Mouse (Mus musculus) liver, embryonic 14.5 days (tissue): ENCODE data around the gene Hist1h2bc. TPM values are rescaled to one million over a fixed set of nuclear protein-coding genes. Genes with fewer than 3 reads are reported as not detected.
A peak's percentile ranks its signal among the peaks of the same experiment; 100 is the strongest.

Experiments used
- ATAC-seq: fragments of 200-750 bp; cut with Nextera tagmentation; 2 replicates; pipeline ENCODE4 v1.8.0; 2017; ENCODE audit warnings: moderate number of reproducible peaks, mild to moderate bottlenecking, moderate library complexity; ENCODE audit not compliant: insufficient read depth
- DNase-seq, 3 experiments: peaks; one replicate each; pipeline ENCODE4 v3.0.0-alpha.2; 2012 to 2013; ENCODE audit warnings: low read depth in 3 of 3, low spot score in 3 of 3
- H3K27ac ChIP-seq: fragments of 300-500 bp; sonication (generic); 2 replicates; pipeline ENCODE4 v1.5.1; 2014; ENCODE audit warnings: moderate library complexity, mild to moderate bottlenecking, control low read depth, inconsistent platforms
- H3K27me3 ChIP-seq: fragments of 300-500 bp; sonication (generic); 2 replicates; pipeline ENCODE4 v1.6.1; 2014; ENCODE audit warnings: mild to moderate bottlenecking, low read length, moderate library complexity; ENCODE audit not compliant: control insufficient read depth, insufficient read depth
- H3K36me3 ChIP-seq: fragments of 300-500 bp; sonication (generic); replicated peaks from 2 replicates; pipeline ENCODE4 v1.6.1; 2014; ENCODE audit warnings: low read depth; ENCODE audit not compliant: control insufficient read depth, insufficient read depth
- H3K4me1 ChIP-seq, 2 experiments: fragments of 200-500 bp in 1 of 2; fragments of 300-500 bp in 1 of 2; sonication (generic) in 1 of 2; replicated peaks; 2 replicates each; pipeline ENCODE4 v1.6.1; 2012 to 2014; ENCODE audit warnings: antibody characterized with exemption in 1 of 2, inconsistent platforms in 1 of 2, low read length in 1 of 2; ENCODE audit not compliant: control insufficient read depth in 2 of 2, insufficient read depth in 2 of 2
- H3K4me2 ChIP-seq: fragments of 300-500 bp; sonication (generic); 2 replicates; pipeline ENCODE4 v1.6.1; 2014; ENCODE audit warnings: low read depth, mild to moderate bottlenecking, control low read depth, moderate library complexity
- H3K4me3 ChIP-seq, 2 experiments: fragments of 200-500 bp in 1 of 2; fragments of 300-500 bp in 1 of 2; sonication (generic) in 1 of 2; 2 replicates each; pipeline ENCODE4 v1.5.1; 2012 to 2014; ENCODE audit warnings: low read depth in 2 of 2, low read length in 2 of 2, mild to moderate bottlenecking in 2 of 2, control low read depth in 1 of 2, inconsistent platforms in 1 of 2, moderate library complexity in 1 of 2; ENCODE audit not compliant: insufficient read depth in 1 of 2
- H3K9ac ChIP-seq: fragments of 300-500 bp; sonication (generic); replicated peaks from 2 replicates; pipeline ENCODE4 v1.6.1; 2014; ENCODE audit warnings: mild to moderate bottlenecking, control low read depth, moderate library complexity
- H3K9me3 ChIP-seq: fragments of 300-500 bp; sonication (generic); 2 replicates; pipeline ENCODE4 v1.6.1; 2016; ENCODE audit warnings: low read length, mixed read lengths; ENCODE audit not compliant: control insufficient read depth
- CTCF ChIP-seq: IDR thresholded peaks from 2 replicates; pipeline ENCODE4 v1.5.1; 2016; ENCODE audit warnings: antibody characterized with exemption, low read depth, control low read depth
- EP300 ChIP-seq: IDR thresholded peaks from 2 replicates; pipeline ENCODE4 v1.6.1; 2016; ENCODE audit warnings: antibody characterized with exemption, low read depth
- WGBS: fragments of 180-500 bp; shearing (Covaris S2); extraction: QIAGEN DNeasy Blood & Tissue Kit; methylation state at CpG from one replicate; pipeline ENCODE4 v1.1.7; 2014; ENCODE audit not compliant: insufficient replicate concordance; 5-methylcytosine and 5-hydroxymethylcytosine counted together
- polyA plus RNA-seq, 2 experiments: library from polyadenylated mRNA; depleted of rRNA in 1 of 2; stranded (reverse) in 1 of 2; unstranded in 1 of 2; fragments of >200 nt; fragmentation: Nextera tagmentation in 1 of 2; extraction: Ambion mirVana in 1 of 2; gene quantifications; 2 replicates each; pipeline versions ENCODE4 v1.2.1 to v1.2.3; 2012 to 2014

Hist1h2bc gene
- polyA plus RNA-seq, 2 experiments, result 79.7 to 106 TPM

DNA sequence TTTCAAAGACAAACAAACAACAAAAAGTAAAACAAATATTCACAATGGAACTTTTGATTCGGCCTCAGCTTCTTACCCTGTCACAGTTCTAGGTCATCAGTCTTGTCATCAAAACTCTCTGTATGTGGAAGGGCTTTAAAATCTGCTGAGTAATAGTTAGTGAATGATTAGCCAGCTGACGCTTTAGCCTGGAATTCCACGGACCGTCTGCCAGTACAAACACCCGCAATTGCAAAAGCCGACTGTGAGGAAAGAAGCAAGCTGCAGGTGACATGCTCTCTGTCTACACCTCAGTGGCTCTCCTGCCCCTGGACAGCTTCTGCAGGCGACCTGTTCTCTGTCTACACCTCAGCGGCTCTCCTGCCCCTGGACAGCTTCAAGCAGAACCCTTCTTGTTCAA lies 46.5 kb downstream of the Hist1h2bc start:
- H3K9ac ChIP-seq, result no peak overlapping the region
- H3K4me3 ChIP-seq, result no peak overlapping the region
- H3K27ac ChIP-seq, result no peak overlapping the region
- H3K36me3 ChIP-seq, result no peaks in the 10 kb centered on the region
- DNase-seq, result no peak
- H3K9me3 ChIP-seq, result no peaks in the 10 kb centered on the region
- TF ChIP-seq EP300 (no peak), CTCF (no peak)
- WGBS, result 45% methylated on average over 8 of the region's 8 CpGs
- no peaks in the 10 kb centered on the region for H3K27me3 ChIP-seq
- ATAC-seq, result peak; percentile 52
- no peak overlapping the region for H3K4me2 ChIP-seq
- H3K4me1 ChIP-seq, result peaks cover 11 to 18% of the 10 kb centered on the region in 2 experiments

DNA sequence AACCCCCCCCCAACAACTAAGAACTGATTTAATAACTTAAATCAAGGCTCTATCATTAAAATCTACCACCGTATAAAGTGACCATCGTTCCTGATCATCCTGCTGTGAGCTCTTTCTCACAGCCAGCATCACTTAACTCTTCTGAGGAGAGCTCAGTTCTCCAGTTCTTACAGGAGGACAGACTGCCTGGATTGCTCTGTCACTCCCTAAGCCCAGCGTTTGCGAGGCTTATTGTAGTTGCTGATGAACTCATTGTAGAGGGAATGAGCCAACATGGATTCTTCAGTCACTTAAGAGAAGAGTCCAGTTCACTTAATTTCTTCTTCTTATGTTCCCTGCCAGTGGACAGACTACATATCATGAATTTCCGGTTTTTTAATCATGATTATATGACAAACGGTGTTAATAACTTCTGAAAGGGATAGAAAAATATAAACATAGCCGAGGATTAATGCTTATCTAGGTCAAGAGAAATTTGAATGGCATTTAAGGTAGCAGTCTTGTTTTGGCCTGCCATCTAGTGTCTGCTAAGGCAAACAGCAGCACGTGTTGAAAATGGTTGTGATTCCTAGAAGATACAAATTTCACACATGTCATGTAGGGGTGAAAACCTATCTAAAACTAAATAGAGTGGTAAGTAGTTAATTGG lies 48.3 kb downstream of the Hist1h2bc start:
- no peaks in the 10 kb centered on the region for H3K36me3 ChIP-seq
- peaks cover 11 to 14% of the 10 kb centered on the region in 2 experiments for H3K4me1 ChIP-seq
- WGBS, result 25% methylated on average over 8 of the region's 8 CpGs
- ATAC-seq (no peak), DNase-seq (no peak)
- H3K27ac ChIP-seq, result no peak overlapping the region
- no peak overlapping the region for H3K4me2 ChIP-seq
- no peak overlapping the region for H3K9ac ChIP-seq
- no peak overlapping the region for H3K4me3 ChIP-seq
- no peak for TF ChIP-seq EP300
- peak; percentile 79 for TF ChIP-seq CTCF
- no peaks in the 10 kb centered on the region for H3K9me3 ChIP-seq
- no peaks in the 10 kb centered on the region for H3K27me3 ChIP-seq

DNA sequence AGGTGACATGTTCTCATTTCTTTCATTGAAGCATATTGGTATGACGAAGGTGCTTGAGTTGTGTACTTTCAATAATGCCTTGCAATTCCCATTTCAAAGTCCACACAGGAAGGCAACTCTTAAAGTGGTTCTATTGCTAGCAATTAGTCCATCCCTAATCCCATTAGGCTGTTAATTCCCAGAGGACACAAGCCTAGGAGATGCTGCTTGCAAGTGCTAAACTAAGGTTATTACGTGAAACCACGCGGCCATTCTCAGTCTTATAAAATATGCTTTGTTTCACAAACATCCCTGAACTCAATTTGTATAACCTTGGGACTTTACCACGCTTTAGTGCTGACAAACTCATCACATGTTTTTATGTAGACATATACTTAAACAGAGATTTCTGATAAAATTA lies 53.1 kb downstream of the Hist1h2bc start:
- no peaks in the 10 kb centered on the region for H3K27me3 ChIP-seq
- H3K27ac ChIP-seq, result peak overlapping the region; percentile 51
- no peaks in the 10 kb centered on the region for H3K9me3 ChIP-seq
- WGBS, result 84% methylated on average over 5 of the region's 5 CpGs
- ATAC-seq, result no peak
- TF ChIP-seq EP300 (no peak), CTCF (no peak)
- DNase-seq, result no peak
- no peak overlapping the region for H3K9ac ChIP-seq
- H3K4me3 ChIP-seq, result no peak overlapping the region
- peaks cover 12 to 14% of the 10 kb centered on the region in 2 experiments for H3K4me1 ChIP-seq
- H3K4me2 ChIP-seq, result no peak overlapping the region
- no peaks in the 10 kb centered on the region for H3K36me3 ChIP-seq

DNA sequence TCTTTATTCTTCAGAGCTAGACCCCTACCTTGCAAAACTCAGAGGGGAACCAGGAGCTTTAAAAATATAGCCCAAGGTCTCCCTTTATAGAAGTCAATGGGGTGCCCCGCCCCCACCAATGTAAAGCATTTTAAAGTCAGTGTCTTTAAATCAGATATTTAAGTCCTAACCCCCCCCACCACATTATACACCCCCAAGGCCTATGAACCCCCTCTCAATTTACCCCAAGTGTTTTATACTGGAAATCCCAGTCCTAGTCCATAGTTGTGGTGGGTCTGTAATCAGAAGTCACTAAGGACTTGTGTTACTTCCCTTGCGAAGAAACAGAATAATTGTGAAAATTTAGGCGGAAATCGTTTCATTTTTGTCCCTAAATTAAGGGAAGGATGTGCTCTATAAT lies 54.0 kb downstream of the Hist1h2bc start:
- Histone ChIP-seq H3K4me1 (peaks cover 16 to 17% of the 10 kb centered on the region in 2 experiments), H3K27ac (peak overlapping the region; percentile 99), H3K4me3 (peak overlapping the region in 1 of 2 experiments; percentile 65; a peak in 2 of 4 replicates), H3K27me3 (no peaks in the 10 kb centered on the region), H3K9ac (peak overlapping the region; percentile 97), H3K36me3 (no peaks in the 10 kb centered on the region), H3K4me2 (peak overlapping the region; percentile 94), H3K9me3 (no peaks in the 10 kb centered on the region)
- 19% methylated on average over 4 of the region's 4 CpGs for WGBS
- TF ChIP-seq CTCF (no peak), EP300 (no peak)
- DNase-seq (no peak), ATAC-seq (no peak)

DNA sequence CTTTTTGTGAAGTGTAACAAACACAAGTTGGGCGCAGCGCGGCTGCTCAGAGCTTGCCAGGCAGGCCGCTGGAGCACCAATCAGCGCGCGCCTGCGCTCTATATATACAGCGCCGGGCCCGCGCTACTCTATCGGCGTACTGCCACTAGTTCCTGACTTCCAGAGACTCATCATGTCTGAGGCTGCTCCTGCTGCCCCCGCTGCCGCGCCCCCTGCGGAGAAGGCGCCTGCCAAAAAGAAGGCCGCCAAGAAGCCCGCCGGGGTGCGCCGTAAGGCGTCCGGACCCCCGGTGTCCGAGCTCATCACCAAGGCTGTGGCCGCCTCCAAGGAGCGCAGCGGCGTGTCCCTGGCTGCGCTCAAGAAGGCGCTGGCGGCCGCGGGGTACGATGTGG lies 54.7 kb downstream of the Hist1h2bc start, which contains the start of gene Hist1h1c:
Gene Hist1h1c (plus strand): TSS at position 132 of the 392 bp plus-strand sequence.
- no peaks in the 10 kb centered on the region for H3K27me3 ChIP-seq
- ATAC-seq (peak; percentile 77), DNase-seq (peak; percentile 90 to 91 (median 91))
- H3K9ac ChIP-seq, result peak within 1 kb of the TSS; percentile 97
- TF ChIP-seq CTCF, result peak; percentile 41
- peak; percentile 81 for TF ChIP-seq EP300
- H3K4me2 ChIP-seq, result peak within 1 kb of the TSS; percentile 94
- WGBS, result under 1% methylated on average over 33 of the region's 38 CpGs
- peaks cover 16 to 20% of the 10 kb centered on the region in 2 experiments for H3K4me1 ChIP-seq
- H3K9me3 ChIP-seq, result no peaks in the 10 kb centered on the region
- no peaks in the 10 kb centered on the region for H3K36me3 ChIP-seq
- peak within 1 kb of the TSS; percentile 99 for H3K27ac ChIP-seq
- peak within 1 kb of the TSS; percentile 65 to 86 for H3K4me3 ChIP-seq
